Mouse (Mus musculus) forebrain, embryonic 16.5 days (tissue): ENCODE results near the gene 3830406C13Rik. TPM values are rescaled to one million over a fixed set of nuclear protein-coding genes. Genes with fewer than 3 reads are reported as not detected.
"Not testable (repeated sequence)": the region's sequence is repeated elsewhere in the genome, so short reads cannot be mapped to it uniquely, and the experiment has no call there.

ENCODE experiments used
- ATAC-seq: fragments of 200-750 bp; cut with Nextera tagmentation; 2 replicates; pipeline ENCODE4 v1.8.0; 2017; ENCODE audit warnings: mild to moderate bottlenecking, moderate library complexity
- H3K27ac ChIP-seq: fragments of 300-500 bp; sonication (generic); 2 replicates; pipeline ENCODE4 v1.5.1; 2014; ENCODE audit warnings: low read length, control low read depth
- H3K27me3 ChIP-seq: fragments of 300-500 bp; sonication (generic); replicated peaks from 2 replicates; pipeline ENCODE4 v1.6.1; 2014; ENCODE audit warnings: low read length; ENCODE audit not compliant: control insufficient read depth, insufficient read depth
- H3K36me3 ChIP-seq: fragments of 300-500 bp; sonication (generic); 2 replicates; pipeline ENCODE4 v1.6.1; 2014; ENCODE audit not compliant: control insufficient read depth, insufficient read depth
- H3K4me1 ChIP-seq: fragments of 300-500 bp; sonication (generic); replicated peaks from 2 replicates; pipeline ENCODE4 v1.6.1; 2014; ENCODE audit warnings: low read length; ENCODE audit not compliant: control insufficient read depth, insufficient read depth
- H3K4me2 ChIP-seq: fragments of 300-500 bp; sonication (generic); 2 replicates; pipeline ENCODE4 v1.6.1; 2014; ENCODE audit warnings: mild to moderate bottlenecking, low read length, control low read depth
- H3K4me3 ChIP-seq: fragments of 300-500 bp; sonication (generic); replicated peaks from 2 replicates; pipeline ENCODE4 v1.5.1; 2014; ENCODE audit warnings: mild to moderate bottlenecking, low read length, control low read depth
- H3K9ac ChIP-seq: fragments of 300-500 bp; sonication (generic); replicated peaks from 2 replicates; pipeline ENCODE4 v1.6.1; 2014; ENCODE audit warnings: low read depth, low read length, control low read depth
- H3K9me3 ChIP-seq: fragments of 300-500 bp; sonication (generic); 2 replicates; pipeline ENCODE4 v1.6.1; 2016; ENCODE audit warnings: low read length; ENCODE audit not compliant: control insufficient read depth
- WGBS: fragments of 180-500 bp; shearing (Covaris S2); extraction: QIAGEN DNeasy Blood & Tissue Kit; methylation state at CpG from one replicate; pipeline ENCODE4 v1.1.7; 2014; 5-methylcytosine and 5-hydroxymethylcytosine counted together
- polyA plus RNA-seq: library from polyadenylated mRNA; unstranded; fragments of >200 nt; fragmentation: Nextera tagmentation; extraction: Ambion mirVana; gene quantifications from 2 replicates; pipeline ENCODE4 v1.2.1, GENCODE M21; 2015

Gene 3830406C13Rik
- 46.6 and 50.5 TPM in 2 replicates for polyA plus RNA-seq

GRCm38 (mm10) chr14:12284141-12284912 is at the start of gene 3830406C13Rik:
Gene 3830406C13Rik (plus strand): TSS chr14:12284173.
- Histone ChIP-seq H3K4me2 (peak within 1 kb of the TSS; percentile 71), H3K36me3 (no peaks in the 10 kb centered on the region), H3K9me3 (no peaks in the 10 kb centered on the region), H3K27ac (peak within 1 kb of the TSS; percentile 74), H3K4me1 (no peaks in the 10 kb centered on the region), H3K4me3 (peak within 1 kb of the TSS; percentile 70), H3K9ac (peak within 1 kb of the TSS; percentile 78), H3K27me3 (no peaks in the 10 kb centered on the region)
- under 1% methylated on average over 48 of the region's 48 CpGs for WGBS
- ATAC-seq: peak; percentile 99

- WGBS: 78% methylated on average over 4 of the region's 4 CpGs
- Histone ChIP-seq H3K4me1 (no peaks in the 10 kb centered on the region), H3K4me2 (no peak overlapping the region), H3K36me3 (no peaks in the 10 kb centered on the region), H3K27ac (no peak overlapping the region), H3K4me3 (no peak overlapping the region), H3K9me3 (no peaks in the 10 kb centered on the region), H3K27me3 (no peaks in the 10 kb centered on the region), H3K9ac (no peak overlapping the region)
- no peak for ATAC-seq
Measured at GRCm38 (mm10) chr14:12243726-12244125, 40.2 kb upstream of the 3830406C13Rik start.

- H3K36me3 ChIP-seq: no peaks in the 10 kb centered on the region
- H3K27me3 ChIP-seq: no peaks in the 10 kb centered on the region
- H3K9ac ChIP-seq: no peak overlapping the region
- no peak overlapping the region for H3K4me3 ChIP-seq
- no peak for ATAC-seq
- no peaks in the 10 kb centered on the region for H3K4me1 ChIP-seq
- no peaks in the 10 kb centered on the region for H3K9me3 ChIP-seq
- WGBS: 58% methylated on average over 3 of the region's 3 CpGs
- no peak overlapping the region for H3K27ac ChIP-seq
- no peak overlapping the region for H3K4me2 ChIP-seq
Measured at GRCm38 (mm10) chr14:12276031-12276430, 7.9 kb upstream of the 3830406C13Rik start.

- Histone ChIP-seq H3K4me2 (peak within 1 kb of the TSS; percentile 71), H3K4me3 (peak within 1 kb of the TSS; percentile 70), H3K27me3 (no peaks in the 10 kb centered on the region), H3K9ac (peak within 1 kb of the TSS; percentile 78), H3K27ac (peak within 1 kb of the TSS; percentile 74), H3K36me3 (no peaks in the 10 kb centered on the region), H3K9me3 (no peaks in the 10 kb centered on the region), H3K4me1 (no peaks in the 10 kb centered on the region)
- 77% methylated on average over 6 of the region's 6 CpGs for WGBS
- ATAC-seq: peak; percentile 32
Measured at GRCm38 (mm10) chr14:12283641-12284040, 332 bp upstream of the 3830406C13Rik start, which contains the start of gene Gm49355. Gene Gm49355 (plus strand): TSS chr14:12283976.

GRCm38 (mm10) chr14:12289747-12290146 is 5.8 kb downstream of the 3830406C13Rik start:
- H3K36me3 ChIP-seq: not testable (repeated sequence)

DNA sequence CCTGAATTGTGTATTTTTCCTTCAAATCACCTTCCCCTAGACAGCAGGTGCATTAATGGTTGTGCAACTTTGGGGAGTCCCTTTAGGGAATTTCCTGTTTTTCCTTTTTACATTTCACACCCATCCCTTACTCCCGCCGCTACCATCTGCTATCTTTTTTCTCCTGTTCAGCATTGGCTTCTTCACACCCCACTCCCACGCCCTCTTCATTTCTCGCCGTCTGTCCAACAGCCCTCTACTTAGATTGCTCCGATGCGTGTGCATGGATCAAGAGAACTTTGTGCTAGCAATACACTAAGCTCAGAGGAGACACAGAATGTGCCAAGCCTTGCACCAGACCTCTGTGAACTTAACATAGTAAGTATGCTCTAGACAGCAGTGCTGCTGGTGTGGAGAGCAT is 12.4 kb downstream of the 3830406C13Rik start:
- Histone ChIP-seq H3K4me1 (no peaks in the 10 kb centered on the region), H3K9me3 (no peaks in the 10 kb centered on the region), H3K36me3 (no peaks in the 10 kb centered on the region), H3K27me3 (no peaks in the 10 kb centered on the region), H3K4me3 (no peak overlapping the region), H3K9ac (no peak overlapping the region), H3K4me2 (no peak overlapping the region), H3K27ac (no peak overlapping the region)
- 65% methylated on average over 7 of the region's 7 CpGs for WGBS
- peak; percentile 57 for ATAC-seq

More at GRCm38 (mm10) chr14:12289747-12290146, 5.8 kb downstream of the 3830406C13Rik start:
- not testable (repeated sequence) for H3K9me3 ChIP-seq, H3K4me3 ChIP-seq, ATAC-seq, H3K27ac ChIP-seq, H3K4me1 ChIP-seq, H3K27me3 ChIP-seq, H3K9ac ChIP-seq, H3K4me2 ChIP-seq

DNA sequence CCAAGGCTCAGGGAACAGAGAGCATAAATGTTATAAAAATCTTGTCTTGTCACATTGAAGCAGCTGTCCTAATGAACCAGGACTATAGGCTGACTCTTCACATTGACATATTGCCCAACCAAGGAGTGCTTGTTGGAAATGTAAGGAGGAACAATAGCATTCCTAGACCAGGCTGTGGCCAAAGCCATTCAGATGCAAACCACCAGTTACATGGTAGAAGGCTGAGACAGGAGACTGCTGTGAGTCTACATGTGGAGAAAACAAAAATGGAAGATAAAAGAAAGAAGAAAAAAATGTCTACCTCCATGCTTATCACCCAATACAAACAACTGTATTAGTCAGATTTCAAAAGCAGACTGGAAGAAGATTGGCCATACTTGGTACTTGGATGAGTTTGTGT is 15.2 kb downstream of the 3830406C13Rik start:
- Histone ChIP-seq H3K27ac (no peak overlapping the region), H3K36me3 (no peaks in the 10 kb centered on the region), H3K4me2 (no peak overlapping the region), H3K9me3 (no peaks in the 10 kb centered on the region), H3K4me3 (no peak overlapping the region), H3K4me1 (peaks cover 6% of the 10 kb centered on the region), H3K9ac (no peak overlapping the region), H3K27me3 (no peaks in the 10 kb centered on the region)
- ATAC-seq: no peak

DNA sequence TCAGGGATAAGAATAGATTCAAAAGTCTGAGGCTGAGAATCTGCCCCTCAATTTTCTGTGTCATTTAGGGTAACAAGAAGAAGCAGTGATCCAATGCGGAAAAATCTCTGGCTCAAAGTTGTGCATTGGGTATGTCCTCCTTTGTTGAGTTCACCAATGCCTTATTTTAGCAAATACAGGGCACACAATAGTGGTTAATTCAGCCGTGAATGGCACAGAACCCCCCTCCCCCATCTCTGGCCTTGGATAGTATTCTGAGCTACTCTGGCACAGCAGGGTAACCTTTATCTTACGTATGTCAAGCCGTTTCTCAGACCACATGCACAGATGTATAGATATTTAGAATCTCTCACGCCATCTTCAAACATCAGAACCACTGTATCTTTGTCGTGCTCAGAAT is 15.7 kb downstream of the 3830406C13Rik start:
- Histone ChIP-seq H3K36me3 (no peaks in the 10 kb centered on the region), H3K4me2 (no peak overlapping the region), H3K4me1 (peaks cover 6% of the 10 kb centered on the region), H3K4me3 (no peak overlapping the region), H3K9me3 (no peaks in the 10 kb centered on the region), H3K27me3 (no peaks in the 10 kb centered on the region), H3K9ac (no peak overlapping the region), H3K27ac (no peak overlapping the region)
- 24% methylated on average over 6 of the region's 6 CpGs for WGBS
- no peak for ATAC-seq

DNA sequence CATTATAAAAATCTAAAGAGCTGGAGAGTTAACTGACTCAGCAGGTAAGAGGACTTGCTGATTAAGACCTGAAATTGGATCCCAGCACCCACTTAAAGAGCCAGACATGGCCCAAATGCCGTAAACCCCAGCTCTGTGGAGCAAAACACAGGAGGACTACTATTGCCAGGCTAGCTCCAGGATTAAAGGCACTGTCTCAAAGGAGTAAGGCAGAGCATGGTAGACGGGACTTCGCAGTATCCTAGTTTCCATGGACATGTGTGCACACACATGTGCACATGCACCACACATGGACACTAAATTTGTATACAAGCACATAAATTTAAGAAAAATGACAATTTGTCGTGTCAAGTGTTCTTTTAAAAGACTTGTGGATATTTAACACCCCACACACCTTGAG is 16.3 kb downstream of the 3830406C13Rik start:
- no peak overlapping the region for H3K4me3 ChIP-seq
- no peaks in the 10 kb centered on the region for H3K36me3 ChIP-seq
- peak; percentile 21; the same call in 1 of the 2 replicates for ATAC-seq
- no peak overlapping the region for H3K9ac ChIP-seq
- no peaks in the 10 kb centered on the region for H3K9me3 ChIP-seq
- no peak overlapping the region for H3K27ac ChIP-seq
- 60% methylated on average over 4 of the region's 4 CpGs for WGBS
- H3K4me1 ChIP-seq: peaks cover 6% of the 10 kb centered on the region
- no peaks in the 10 kb centered on the region for H3K27me3 ChIP-seq
- no peak overlapping the region for H3K4me2 ChIP-seq
